Mouse (Mus musculus): ENCODE data around the gene Olfr688. TPM values are rescaled to one million over a fixed set of nuclear protein-coding genes. Genes with fewer than 3 reads are reported as not detected.

Olfr688 gene
- polyA plus RNA-seq (2012; fragmentation: generic; extraction: Trizol) = not detected

GRCm38 (mm10) chr7:105287795-105288194 is at the start of gene Olfr688:
Gene Olfr688 (plus strand): TSS chr7:105288095.

GRCm38 (mm10) chr7:105310865-105311264 is 23.0 kb downstream of the Olfr688 start, which contains the start of gene Olfr689:
Gene Olfr689 (plus strand): TSS chr7:105311165.

GRCm38 (mm10) chr7:105334004-105334403 is 46.1 kb downstream of the Olfr688 start, which contains the start of gene Olfr690:
Gene Olfr690 (minus strand): TSS chr7:105334104.

Other genes with a start within 250 kb of the Olfr688 start
- not detected for gene Olfr677, start 236.7 kb upstream of the Olfr688 start, polyA plus RNA-seq (2012; fragmentation: generic; extraction: Trizol)
- not detected for gene Olfr678, start 223.6 kb upstream of the Olfr688 start, polyA plus RNA-seq (2012; fragmentation: generic; extraction: Trizol)
- not detected for gene Olfr679, start 206.9 kb upstream of the Olfr688 start, polyA plus RNA-seq (2012; fragmentation: generic; extraction: Trizol)
- not detected for gene Olfr680-ps1, start 195.3 kb upstream of the Olfr688 start, polyA plus RNA-seq (2012; fragmentation: generic; extraction: Trizol)
- gene Olfr681, start 171.3 kb upstream of the Olfr688 start, polyA plus RNA-seq (2012; fragmentation: generic; extraction: Trizol) = not detected
- gene Olfr683, start 141.1 kb upstream of the Olfr688 start, polyA plus RNA-seq (2012; fragmentation: generic; extraction: Trizol) = not detected
- gene Olfr684, start 124.4 kb upstream of the Olfr688 start, polyA plus RNA-seq (2012; fragmentation: generic; extraction: Trizol) = not detected
- gene Olfr685, start 102.1 kb upstream of the Olfr688 start, polyA plus RNA-seq (2012; fragmentation: generic; extraction: Trizol) = not detected
- gene Olfr686, start 80.6 kb upstream of the Olfr688 start, polyA plus RNA-seq (2012; fragmentation: generic; extraction: Trizol) = not detected
- not detected for gene Olfr689, start 23.1 kb downstream of the Olfr688 start, polyA plus RNA-seq (2012; fragmentation: generic; extraction: Trizol)
- not detected for gene Olfr690, start 46.0 kb downstream of the Olfr688 start, polyA plus RNA-seq (2012; fragmentation: generic; extraction: Trizol)
- gene Olfr691, start 54.2 kb downstream of the Olfr688 start, polyA plus RNA-seq (2012; fragmentation: generic; extraction: Trizol) = under 1 TPM in 1 of 2 experiments, not detected in 1; 0.02 TPM
- not detected for gene Olfr692, start 80.1 kb downstream of the Olfr688 start, polyA plus RNA-seq (2012; fragmentation: generic; extraction: Trizol)
- under 1 TPM in 1 of 2 experiments, not detected in 1; 0.09 TPM for gene Gm5901, start 86.9 kb downstream of the Olfr688 start, polyA plus RNA-seq (2012; fragmentation: generic; extraction: Trizol)
- gene Fam160a2, start 112.0 kb downstream of the Olfr688 start, polyA plus RNA-seq (2012; fragmentation: generic; extraction: Trizol) = 10 to 100 TPM; 11.6 to 17.4 TPM
- under 1 TPM in 1 of 2 experiments, not detected in 1; 0.01 TPM for gene Cnga4, start 116.5 kb downstream of the Olfr688 start, polyA plus RNA-seq (2012; fragmentation: generic; extraction: Trizol)
- under 1 TPM in 1 of 2 experiments, not detected in 1; 0.02 TPM for gene Cckbr, start 137.6 kb downstream of the Olfr688 start, polyA plus RNA-seq (2012; fragmentation: generic; extraction: Trizol)
- gene Cavin3, start 194.2 kb downstream of the Olfr688 start, polyA plus RNA-seq (2012; fragmentation: generic; extraction: Trizol) = 100 to 1,000 TPM; 166 to 272 TPM